Mouse (Mus musculus): ENCODE results near the gene Prpsap2. TPM values are rescaled to one million over a fixed set of nuclear protein-coding genes. Genes with fewer than 3 reads are reported as not detected.
A peak's percentile ranks its signal among the peaks of the same experiment; 100 is the strongest.

Prpsap2 gene
- polyA plus RNA-seq, 1 experiment, result 36.2 TPM

DNA sequence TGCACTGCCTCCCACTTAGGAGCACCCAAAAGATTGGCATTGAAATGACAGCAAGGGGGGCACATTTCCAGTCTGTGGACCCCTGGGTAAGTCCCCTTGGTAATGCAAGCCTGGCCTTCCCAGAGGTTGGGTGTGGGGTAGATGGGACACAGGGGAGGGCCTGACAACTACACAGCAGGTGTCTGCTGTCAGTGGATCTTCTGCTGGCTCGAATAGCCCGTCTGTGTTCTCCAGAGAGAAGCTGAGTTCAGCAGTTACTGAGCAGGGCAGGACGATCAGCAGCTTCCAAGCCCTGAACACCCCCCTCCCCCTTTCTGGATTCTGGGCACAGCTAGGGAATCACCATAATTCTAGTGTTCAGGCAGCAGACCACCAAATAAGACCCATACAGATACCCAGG, 42.5 kb downstream of the Prpsap2 start:
- TF ChIP-seq POLR2A (IDR thresholded peaks at IDR 0.05; ENCODE audit: borderline replicate concordance, low read depth, low read length), result no peak
- TF ChIP-seq CTCF (IDR thresholded peaks at IDR 0.05; ENCODE audit: low read depth, low read length), result no peak
- Histone ChIP-seq H3K4me1 (ENCODE audit: control insufficient read depth, insufficient read depth, low read length) (0 out of 2 replicates have a peak, but pooled peaks cover 4% of the 10 kb centered on the region), H3K27ac (ENCODE audit: insufficient read depth, low read depth, low read length) (no peak overlapping the region), H3K4me3 (ENCODE audit: insufficient read depth, low read length) (no peak overlapping the region)

DNA sequence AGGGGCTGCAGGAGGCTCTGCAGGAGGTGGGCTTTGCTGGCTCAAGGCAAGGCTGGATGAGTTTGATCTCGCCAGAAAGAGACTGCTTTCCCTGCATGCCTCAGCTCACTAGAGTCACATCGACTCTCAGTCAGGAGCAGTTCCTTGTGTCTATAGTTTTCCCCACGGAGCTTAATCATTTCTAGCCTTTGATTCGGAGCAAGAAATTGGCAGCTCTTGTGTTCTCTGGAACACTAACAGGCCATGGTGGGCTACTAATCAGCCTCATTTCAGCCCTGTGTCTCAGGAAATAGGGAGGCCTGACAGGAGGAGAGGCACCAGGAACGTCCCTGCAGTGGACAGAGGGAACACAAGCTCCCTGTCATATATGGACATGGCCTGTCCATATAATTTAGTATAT, 43.9 kb downstream of the Prpsap2 start:
- TF ChIP-seq CTCF (IDR thresholded peaks at IDR 0.05; ENCODE audit: low read depth, low read length), result no peak
- no peak for TF ChIP-seq POLR2A (IDR thresholded peaks at IDR 0.05; ENCODE audit: borderline replicate concordance, low read depth, low read length)
- 0 out of 2 replicates have a peak, but pooled peaks cover 4% of the 10 kb centered on the region for H3K4me1 ChIP-seq (ENCODE audit: control insufficient read depth, insufficient read depth, low read length)
- no peak overlapping the region for H3K4me3 ChIP-seq (ENCODE audit: insufficient read depth, low read length)
- H3K27ac ChIP-seq (ENCODE audit: insufficient read depth, low read depth, low read length), result no peak overlapping the region

DNA sequence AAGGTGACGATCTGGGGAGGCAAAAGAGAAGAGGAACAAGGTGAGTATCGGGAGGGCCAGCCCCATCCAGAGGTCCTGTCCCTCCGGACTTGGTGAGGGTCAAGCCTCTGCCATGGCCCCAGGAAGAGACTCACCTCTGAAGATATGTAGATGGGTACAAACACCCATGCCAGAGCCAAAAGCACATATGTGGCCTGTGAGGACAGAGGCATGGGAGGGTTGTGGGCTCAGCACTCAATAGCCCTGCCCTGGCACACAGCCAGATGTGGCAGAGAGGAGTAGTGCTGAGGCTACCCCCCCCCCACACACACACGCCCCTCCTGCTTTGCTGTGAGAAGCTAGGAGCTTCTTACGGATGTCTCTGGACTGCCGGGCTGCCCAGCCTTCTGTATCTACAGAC, 46.8 kb downstream of the Prpsap2 start:
- no peaks in the 10 kb centered on the region for H3K4me1 ChIP-seq (ENCODE audit: control insufficient read depth, insufficient read depth, low read length)

DNA sequence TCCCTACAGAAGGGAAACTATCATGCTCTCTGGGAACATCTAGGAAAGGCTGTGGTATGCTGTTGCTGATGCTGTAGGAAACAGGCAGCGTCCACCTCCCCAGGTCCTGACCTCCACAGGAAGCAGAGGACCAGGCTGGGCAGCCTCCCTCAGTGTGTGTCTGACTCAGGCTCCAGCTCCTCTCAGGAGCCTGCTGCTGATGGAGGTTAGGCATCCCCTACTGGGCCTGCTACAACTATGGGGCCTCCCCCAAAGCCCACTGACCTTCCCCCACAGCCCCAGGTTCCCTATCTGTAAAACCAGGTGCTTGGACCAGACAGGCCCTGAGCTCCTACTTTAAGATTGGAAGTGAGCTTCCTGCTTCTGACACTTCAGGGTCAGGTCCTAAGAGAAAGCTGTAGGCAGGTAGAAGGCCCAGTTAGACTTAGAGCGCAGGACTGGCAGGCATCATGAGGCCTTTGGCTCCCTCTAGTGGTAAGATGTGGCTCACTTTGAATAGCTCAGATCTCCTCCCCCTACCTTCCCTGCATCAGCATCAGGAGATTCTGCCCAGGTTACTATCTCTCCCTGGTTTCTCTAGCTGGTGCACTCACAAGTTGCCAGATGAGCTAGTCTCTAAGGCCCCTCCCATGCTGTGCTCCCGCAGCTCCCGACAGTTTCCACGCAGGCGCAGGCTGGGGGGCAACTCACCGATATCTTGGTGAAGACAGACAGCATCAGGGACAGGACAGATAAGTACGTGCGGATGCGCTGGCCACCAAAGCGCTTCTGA, 47.4 kb downstream of the Prpsap2 start:
- no peaks in the 10 kb centered on the region for H3K4me1 ChIP-seq (ENCODE audit: control insufficient read depth, insufficient read depth, low read length)

More for the DNA sequence above, 46.8 kb downstream of the Prpsap2 start:
- Histone ChIP-seq H3K4me3 (ENCODE audit: insufficient read depth, low read length) (no peak overlapping the region), H3K27ac (ENCODE audit: insufficient read depth, low read depth, low read length) (no peak overlapping the region)
- TF ChIP-seq POLR2A (IDR thresholded peaks at IDR 0.05; ENCODE audit: borderline replicate concordance, low read depth, low read length) (no peak), CTCF (IDR thresholded peaks at IDR 0.05; ENCODE audit: low read depth, low read length) (no peak)

DNA sequence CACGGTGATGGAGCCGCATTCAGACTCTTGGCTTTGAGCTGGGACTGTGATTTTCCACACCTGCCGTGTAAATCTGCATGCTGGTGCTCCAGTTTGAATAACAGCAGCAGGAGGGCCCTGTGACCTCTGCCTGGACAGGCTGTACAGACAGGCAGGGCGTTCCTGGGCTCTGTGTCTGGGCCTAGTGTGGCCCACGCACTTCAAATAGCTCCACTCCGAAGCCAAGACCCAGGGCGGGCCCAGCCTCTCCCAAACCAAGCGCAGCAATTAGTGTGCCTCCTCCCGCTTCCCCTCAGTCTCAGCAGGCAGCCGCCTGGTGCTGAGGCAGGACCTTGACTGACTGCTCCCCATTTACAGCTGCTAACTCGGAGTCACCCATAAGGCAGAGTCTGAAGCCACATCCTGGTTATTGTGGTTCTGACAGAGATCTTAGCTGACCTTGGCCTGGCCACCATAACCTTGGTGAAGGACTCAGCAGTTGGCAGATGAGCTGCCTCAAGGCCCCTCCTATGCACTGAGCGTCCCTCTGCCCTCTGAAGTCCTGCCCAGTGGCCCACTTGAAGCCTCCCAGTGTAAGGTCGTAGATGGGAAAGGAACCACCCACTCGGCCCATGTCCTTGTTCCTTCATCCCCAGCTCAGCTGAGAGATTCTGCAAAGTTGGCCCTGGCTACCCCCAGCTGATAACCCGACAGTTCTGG, 48.6 kb downstream of the Prpsap2 start:
- Histone ChIP-seq H3K4me3 (ENCODE audit: insufficient read depth, low read length) (no peak overlapping the region), H3K4me1 (ENCODE audit: control insufficient read depth, insufficient read depth, low read length) (no peaks in the 10 kb centered on the region), H3K27ac (ENCODE audit: insufficient read depth, low read depth, low read length) (no peak overlapping the region)
- TF ChIP-seq POLR2A (IDR thresholded peaks at IDR 0.05; ENCODE audit: borderline replicate concordance, low read depth, low read length) (no peak), CTCF (IDR thresholded peaks at IDR 0.05; ENCODE audit: low read depth, low read length) (no peak)

More for the DNA sequence above, 47.4 kb downstream of the Prpsap2 start:
- no peak overlapping the region for H3K27ac ChIP-seq (ENCODE audit: insufficient read depth, low read depth, low read length)
- no peak overlapping the region for H3K4me3 ChIP-seq (ENCODE audit: insufficient read depth, low read length)
- TF ChIP-seq POLR2A (IDR thresholded peaks at IDR 0.05; ENCODE audit: borderline replicate concordance, low read depth, low read length) (no peak), CTCF (IDR thresholded peaks at IDR 0.05; ENCODE audit: low read depth, low read length) (peak; percentile 77)

DNA sequence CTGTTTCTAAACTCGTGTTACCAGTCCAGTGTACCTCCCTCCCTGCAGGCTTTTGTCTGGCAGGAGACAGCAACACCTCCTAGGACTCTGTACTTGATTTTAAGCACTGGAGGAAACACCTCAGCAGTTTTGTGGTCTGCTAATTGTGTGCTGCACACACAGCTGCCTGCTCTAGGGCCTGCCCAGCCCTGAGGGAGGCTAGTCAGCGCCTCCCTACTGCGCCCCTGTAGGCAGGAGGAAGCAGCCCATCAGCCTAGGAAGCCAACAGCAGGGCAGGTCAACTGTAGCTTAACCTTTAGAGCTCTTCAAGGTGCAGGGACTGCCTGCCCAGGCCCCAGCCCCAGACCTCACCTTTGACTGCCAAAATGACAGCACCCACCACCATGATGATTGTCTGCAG, 53.0 kb downstream of the Prpsap2 start:
- no peaks in the 10 kb centered on the region for H3K4me1 ChIP-seq (ENCODE audit: control insufficient read depth, insufficient read depth, low read length)
- H3K4me3 ChIP-seq (ENCODE audit: insufficient read depth, low read length), result no peak overlapping the region
- TF ChIP-seq CTCF (IDR thresholded peaks at IDR 0.05; ENCODE audit: low read depth, low read length) (no peak), POLR2A (IDR thresholded peaks at IDR 0.05; ENCODE audit: borderline replicate concordance, low read depth, low read length) (no peak)
- no peak overlapping the region for H3K27ac ChIP-seq (ENCODE audit: insufficient read depth, low read depth, low read length)

DNA sequence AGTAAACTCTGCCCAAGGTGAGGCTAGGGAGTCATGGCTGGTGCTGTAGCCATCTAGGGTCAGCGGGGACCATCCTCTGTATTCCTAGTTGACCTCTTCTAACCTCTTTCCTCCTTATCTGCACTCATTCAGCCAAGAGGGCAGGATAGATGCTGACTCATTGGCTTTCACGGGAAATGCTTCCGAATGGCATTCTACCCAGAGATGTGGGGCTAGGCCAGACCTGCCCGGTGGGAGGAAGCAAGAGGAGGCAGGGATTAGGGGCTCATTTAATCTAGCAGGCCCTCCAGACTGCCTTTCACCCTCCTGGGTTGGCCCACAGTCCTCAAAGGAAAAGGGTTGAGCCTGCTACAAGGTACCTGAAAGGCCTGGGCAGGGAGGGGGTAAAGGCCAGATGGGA, 55.7 kb downstream of the Prpsap2 start:
- Histone ChIP-seq H3K4me1 (ENCODE audit: control insufficient read depth, insufficient read depth, low read length) (no peaks in the 10 kb centered on the region), H3K4me3 (ENCODE audit: insufficient read depth, low read length) (no peak overlapping the region), H3K27ac (ENCODE audit: insufficient read depth, low read depth, low read length) (no peak overlapping the region)
- TF ChIP-seq CTCF (IDR thresholded peaks at IDR 0.05; ENCODE audit: low read depth, low read length) (no peak), POLR2A (IDR thresholded peaks at IDR 0.05; ENCODE audit: borderline replicate concordance, low read depth, low read length) (no peak)

DNA sequence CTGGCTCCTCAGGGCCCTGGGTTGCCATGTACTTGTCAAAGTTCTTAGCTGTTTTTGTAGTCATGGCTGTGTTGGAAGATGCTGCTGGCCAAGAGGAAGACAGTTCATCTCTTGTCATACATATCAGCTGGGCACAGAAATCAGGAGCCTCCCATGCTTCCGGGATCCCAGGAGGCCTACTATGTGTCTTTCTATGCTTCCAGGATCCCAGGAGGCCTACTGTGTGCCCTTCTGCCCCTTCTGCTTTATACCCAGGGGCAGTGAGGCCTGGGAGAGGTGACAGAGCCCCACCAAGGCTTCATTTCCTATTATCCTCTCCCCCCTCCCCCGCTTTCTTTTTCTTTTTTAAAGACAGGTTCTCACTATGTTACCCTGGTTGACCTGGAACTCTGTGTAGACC, 56.3 kb downstream of the Prpsap2 start:
- no peak overlapping the region for H3K27ac ChIP-seq (ENCODE audit: insufficient read depth, low read depth, low read length)
- TF ChIP-seq POLR2A (IDR thresholded peaks at IDR 0.05; ENCODE audit: borderline replicate concordance, low read depth, low read length), result no peak
- no peak overlapping the region for H3K4me3 ChIP-seq (ENCODE audit: insufficient read depth, low read length)
- no peaks in the 10 kb centered on the region for H3K4me1 ChIP-seq (ENCODE audit: control insufficient read depth, insufficient read depth, low read length)

DNA sequence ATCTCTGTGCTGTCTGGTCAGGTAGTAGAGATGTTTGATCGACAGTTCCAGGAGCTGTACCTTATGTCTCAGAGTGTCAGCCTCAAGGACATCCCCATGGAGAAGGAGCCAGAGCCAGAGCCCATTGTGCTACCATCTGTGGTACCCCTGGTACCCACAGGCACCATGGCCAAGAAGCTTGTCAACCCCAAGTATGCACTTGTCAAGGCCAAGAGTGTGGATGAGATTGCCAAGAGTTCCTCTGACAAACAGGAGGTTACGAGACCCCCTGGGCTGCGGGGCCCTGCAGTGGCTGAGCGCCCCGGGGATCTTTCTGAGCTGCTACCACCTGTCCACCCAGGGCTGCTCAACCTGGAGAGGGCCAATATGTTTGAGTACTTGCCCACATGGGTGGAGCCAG, 59.4 kb downstream of the Prpsap2 start:
- TF ChIP-seq POLR2A (IDR thresholded peaks at IDR 0.05; ENCODE audit: borderline replicate concordance, low read depth, low read length) (no peak), CTCF (IDR thresholded peaks at IDR 0.05; ENCODE audit: low read depth, low read length) (no peak)
- no peak overlapping the region for H3K4me3 ChIP-seq (ENCODE audit: insufficient read depth, low read length)
- H3K27ac ChIP-seq (ENCODE audit: insufficient read depth, low read depth, low read length), result no peak overlapping the region
- no peaks in the 10 kb centered on the region for H3K4me1 ChIP-seq (ENCODE audit: control insufficient read depth, insufficient read depth, low read length)

DNA sequence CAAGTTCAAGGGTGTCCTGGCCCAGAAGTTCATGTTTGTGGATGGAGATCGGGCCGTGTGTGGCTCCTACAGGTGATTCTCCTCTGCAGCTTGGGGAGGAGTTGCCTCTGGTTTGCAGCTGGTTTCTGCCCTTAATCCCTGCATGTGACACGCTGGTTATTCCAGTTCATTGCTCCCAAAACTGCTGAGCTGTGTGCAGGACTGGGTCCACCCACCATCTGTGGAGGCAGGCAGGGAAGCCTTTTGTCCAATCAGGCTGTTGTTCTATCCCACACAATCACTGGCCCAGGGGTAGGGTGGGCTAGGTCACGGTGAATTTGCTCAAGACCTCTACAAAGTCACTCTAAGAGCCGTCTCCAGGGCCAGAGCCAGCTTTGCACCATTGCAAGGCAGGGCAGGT, 60.2 kb downstream of the Prpsap2 start:
- H3K4me1 ChIP-seq (ENCODE audit: control insufficient read depth, insufficient read depth, low read length), result no peaks in the 10 kb centered on the region
- TF ChIP-seq POLR2A (IDR thresholded peaks at IDR 0.05; ENCODE audit: borderline replicate concordance, low read depth, low read length), result no peak
- TF ChIP-seq CTCF (IDR thresholded peaks at IDR 0.05; ENCODE audit: low read depth, low read length), result no peak
- H3K4me3 ChIP-seq (ENCODE audit: insufficient read depth, low read length), result no peak overlapping the region
- H3K27ac ChIP-seq (ENCODE audit: insufficient read depth, low read depth, low read length), result no peak overlapping the region
